Mouse (Mus musculus) ovary, postnatal 14 days (tissue): ENCODE data around the gene Bpi.
A peak's percentile ranks its signal among the peaks of the same experiment; 100 is the strongest.

Experiments used
- DNase-seq: peaks from one replicate; pipeline ENCODE4 v3.0.0; 2022; ENCODE audit warnings: low spot score

Bpi gene

GRCm38 (mm10) chr2:158258005-158258418 is at the start of gene Bpi:
Bpi (plus strand) TSS chr2:158258094.
- no peak for DNase-seq

DNA sequence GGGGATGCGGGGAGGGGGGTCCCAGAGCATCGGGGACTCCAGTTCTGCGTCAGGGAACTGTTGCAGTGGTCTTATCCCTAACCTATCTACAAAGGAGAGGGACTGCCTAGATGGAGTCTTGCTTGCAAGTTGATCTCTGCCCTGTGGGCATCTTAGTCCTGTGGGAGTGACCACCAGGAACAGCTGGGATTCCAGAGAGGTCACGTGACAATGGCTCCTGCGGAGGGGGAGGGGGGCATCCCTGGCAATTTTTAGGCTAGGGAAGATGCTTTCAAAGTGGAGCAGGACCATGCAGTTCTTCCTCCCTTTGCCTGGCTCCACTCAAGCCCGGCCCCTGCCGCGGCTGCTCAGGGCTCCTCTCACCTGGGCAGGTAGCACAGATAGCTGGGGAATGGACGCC is 48.1 kb upstream of the Bpi start:
- no peak for DNase-seq

DNA sequence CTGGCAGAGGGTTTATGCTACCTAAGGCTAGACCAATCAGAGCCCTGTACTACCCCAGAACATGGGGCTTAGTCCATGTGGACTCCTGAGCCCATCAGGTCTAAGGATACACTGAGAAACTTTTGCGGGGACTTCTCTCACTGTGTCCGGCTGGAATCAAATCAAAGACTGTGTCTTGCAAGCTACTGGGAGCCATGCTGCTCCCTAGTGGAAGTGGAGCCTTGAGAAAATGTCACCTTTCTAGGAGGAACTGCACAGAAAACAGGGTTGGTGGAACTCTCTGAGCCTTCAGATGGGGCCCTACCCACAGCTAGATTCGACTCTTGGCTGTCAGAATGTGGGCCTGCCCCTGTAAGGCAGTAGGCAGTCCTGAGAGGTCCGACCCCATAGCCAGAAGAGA is 47.4 kb upstream of the Bpi start:
- no peak for DNase-seq

GRCm38 (mm10) chr2:158210958-158211357 is 46.9 kb upstream of the Bpi start:
- DNase-seq: no peak

DNA sequence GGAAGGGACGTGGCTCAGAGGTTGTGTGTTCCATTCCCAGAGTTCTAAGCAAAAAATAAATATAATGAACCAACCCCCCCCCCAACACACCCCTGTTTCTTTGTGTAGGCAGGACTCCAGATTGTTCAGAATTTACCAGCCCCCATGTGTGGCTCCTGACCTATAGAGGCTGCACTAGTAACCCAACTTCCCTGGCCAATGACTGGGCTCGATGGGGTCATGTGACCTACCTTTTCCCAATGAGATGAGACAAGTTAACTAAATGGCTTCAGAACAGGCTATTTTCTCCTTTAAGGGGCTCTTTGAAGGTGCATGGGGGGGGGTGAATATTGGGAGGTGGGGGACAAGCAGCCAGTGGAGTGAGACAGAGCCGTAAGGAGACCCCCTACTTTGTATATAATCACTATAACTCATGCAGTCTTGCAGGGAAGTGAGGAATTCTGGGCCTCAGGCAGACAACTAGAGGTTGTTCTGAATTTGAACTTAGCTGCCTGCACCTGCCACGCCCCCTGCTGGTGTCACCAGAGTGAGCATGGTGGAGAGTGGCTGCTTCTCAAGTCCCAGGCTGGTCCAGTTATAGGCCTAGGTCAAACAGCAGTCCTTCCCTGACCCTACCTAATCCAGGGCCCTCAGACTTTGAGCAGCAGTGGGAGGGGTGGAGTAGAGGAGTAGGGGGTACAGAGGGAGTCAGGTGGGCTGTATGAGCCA is 46.0 kb upstream of the Bpi start:
- no peak for DNase-seq

- DNase-seq: peak; percentile 43
Measured at GRCm38 (mm10) chr2:158215283-158216117, 42.4 kb upstream of the Bpi start.

DNA sequence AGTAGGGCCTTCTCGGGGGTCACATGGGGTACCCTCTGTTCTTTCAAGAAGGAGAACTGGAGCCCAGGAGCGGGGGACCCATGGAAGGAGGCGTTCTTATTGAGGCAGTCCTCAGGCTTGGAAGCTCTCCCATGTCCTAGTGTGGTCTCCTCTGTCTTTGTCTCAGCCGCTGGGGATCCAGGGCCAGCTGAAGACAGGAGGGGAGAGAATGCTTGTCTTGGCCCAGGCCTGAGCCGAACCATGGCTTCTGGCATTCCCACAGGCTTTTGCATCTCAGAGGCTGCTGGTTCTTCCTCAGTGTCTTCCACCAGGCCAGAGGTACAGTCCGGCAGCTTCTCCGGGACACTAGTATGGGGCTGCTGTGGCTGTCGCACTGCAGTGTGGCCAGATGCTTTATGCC is 41.4 kb upstream of the Bpi start:
- DNase-seq: no peak

- DNase-seq: no peak
Measured at GRCm38 (mm10) chr2:158219562-158219961, 38.3 kb upstream of the Bpi start.

- no peak for DNase-seq
Measured at GRCm38 (mm10) chr2:158221446-158222084, 36.3 kb upstream of the Bpi start.

DNA sequence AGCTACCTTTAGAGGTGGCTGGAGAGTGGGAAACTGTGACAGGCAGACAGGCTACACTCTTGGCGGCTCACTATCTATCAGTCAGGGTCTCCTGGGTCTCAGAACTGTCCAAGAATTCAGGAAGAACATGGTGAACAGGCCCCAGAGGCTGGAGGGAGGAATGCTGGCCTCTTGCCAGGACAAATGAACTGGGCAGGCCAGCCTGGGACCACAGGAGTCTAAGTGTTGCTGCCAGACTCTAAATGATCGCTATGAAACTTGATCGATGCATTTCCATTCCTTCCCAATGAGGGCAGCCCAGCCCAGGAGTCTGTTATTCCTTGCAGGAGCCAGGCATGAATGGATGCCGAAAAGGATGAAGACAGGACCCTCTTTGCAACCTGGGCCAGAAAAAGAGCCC is 35.2 kb upstream of the Bpi start:
- DNase-seq: no peak

DNA sequence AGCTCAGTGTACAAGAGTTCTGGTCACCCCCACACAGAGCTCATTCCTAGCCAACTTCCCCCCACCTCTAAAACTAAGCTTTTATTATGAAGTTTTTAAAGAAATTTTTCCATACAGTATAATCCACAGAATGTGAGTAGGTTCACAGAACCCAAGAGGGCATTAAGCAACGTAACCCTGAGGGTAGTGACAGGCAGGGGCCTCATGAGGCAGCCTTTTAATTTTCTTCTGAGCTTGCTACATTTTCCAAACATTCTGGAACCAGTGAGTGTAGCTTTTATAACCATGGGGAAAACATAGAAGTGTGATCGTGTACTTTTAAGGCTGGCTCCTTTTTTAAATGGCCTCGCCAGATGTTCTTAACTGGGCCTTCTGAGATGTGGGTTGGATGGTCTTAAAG is 34.4 kb upstream of the Bpi start:
- no peak for DNase-seq

DNA sequence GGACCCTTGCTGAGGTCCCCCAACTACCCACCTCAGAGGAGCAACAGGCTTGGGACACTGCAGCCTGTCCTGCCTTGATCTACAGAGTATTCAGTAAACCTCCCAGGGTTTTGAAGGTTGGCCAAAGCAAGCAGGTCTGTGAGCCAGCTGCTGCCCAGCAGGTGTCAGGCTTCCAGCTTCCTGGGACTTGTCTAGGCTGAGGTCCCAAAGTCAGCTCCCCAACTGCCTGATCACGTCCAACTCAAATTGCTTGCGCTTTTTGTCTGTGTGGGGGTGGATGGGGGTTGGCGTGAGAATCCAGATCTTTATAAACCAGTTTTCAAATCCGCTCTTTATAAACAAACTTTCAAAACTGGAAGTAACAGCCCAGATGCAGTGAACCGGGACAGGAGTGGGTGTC is 32.6 kb upstream of the Bpi start:
- DNase-seq: peak; percentile 43

DNA sequence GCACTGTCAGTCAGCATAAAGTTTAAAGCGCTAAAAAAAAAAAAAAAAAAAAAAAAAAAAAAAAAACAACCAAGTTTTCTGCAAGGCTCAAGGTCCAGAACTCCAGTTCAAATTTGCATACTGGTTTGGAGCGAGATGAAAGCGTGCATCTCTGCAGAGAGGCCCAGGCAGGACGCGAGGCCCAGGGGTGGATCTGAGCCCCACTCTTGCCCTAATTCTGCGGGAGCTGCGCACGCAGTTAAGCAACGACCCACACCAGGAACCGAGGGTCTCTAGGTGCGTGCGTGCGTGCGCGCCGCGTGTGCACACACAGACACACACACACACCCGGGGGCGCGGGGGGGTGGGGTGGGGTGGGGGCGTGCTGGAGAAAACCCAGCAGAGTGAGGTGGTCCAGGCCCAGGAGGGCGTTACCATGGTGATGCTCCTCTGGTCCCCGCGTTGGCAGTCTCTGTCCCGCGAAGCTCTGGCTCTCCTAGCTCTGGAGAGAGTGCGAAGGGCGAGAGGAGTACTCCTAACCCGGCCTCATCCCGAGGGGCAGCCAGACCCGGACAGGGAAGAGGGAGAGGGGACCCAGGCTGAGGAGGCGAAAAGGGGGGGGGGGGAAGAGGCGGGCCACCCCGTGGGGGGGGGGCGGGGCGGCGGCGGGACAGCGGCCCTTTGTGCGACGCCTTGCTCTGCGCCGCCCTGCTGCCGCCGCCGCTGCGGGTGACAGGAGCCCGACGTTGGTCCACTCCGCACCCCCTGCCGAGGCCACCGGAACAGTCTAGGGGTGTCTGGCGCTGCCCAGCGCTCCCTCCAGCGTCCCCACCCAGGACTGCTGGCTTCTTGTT is 29.0 kb upstream of the Bpi start, which contains the start of gene D630003M21Rik:
Gene D630003M21Rik, minus strand, starts transcription at position 553 of the 833 bp plus-strand sequence.
- DNase-seq: no peak

DNA sequence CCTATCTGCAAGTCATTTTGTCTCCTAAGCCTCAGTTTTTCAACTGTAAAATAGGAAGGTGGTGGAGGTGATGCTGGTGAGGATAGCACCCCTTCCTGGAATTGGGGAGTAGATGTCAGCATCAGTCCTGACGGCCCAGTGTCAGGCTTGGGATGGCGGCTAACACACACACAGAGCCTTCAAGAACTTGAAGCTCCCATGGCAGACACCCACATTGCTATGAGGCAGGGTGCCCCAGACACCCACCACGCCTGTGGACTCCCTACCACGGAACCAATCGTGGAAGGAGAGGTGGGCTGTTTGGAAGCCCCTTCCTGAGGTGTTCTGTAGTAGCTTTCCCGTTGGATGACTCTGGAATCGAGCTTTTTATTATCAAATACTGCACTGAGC is 28.4 kb upstream of the Bpi start:
- DNase-seq: no peak

DNA sequence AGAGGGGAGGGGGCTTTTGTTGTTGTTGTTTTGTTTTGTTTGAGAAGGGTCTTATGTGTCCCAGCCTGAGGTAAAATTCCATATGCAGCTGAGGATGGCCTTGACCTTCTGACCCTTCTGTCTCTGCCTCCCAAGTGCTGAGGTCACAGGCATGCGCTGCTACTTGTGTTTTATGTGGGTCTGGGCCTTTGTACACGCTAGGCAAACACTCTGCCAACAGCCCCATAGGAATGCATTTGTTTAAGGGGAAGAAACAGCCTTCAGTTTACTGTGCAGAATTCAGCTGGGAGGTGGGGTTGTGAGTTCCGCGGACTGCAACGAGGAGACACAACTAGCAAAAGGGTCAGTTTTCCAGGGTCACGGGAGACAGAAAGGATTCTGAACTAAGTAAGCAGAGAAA is 27.3 kb upstream of the Bpi start:
- no peak for DNase-seq

GRCm38 (mm10) chr2:158231071-158231470 is 26.8 kb upstream of the Bpi start:
- DNase-seq: no peak

- no peak for DNase-seq
Measured at GRCm38 (mm10) chr2:158232414-158232813, 25.5 kb upstream of the Bpi start.

GRCm38 (mm10) chr2:158233106-158233505 is 24.8 kb upstream of the Bpi start:
- no peak for DNase-seq

GRCm38 (mm10) chr2:158236698-158237097 is 21.2 kb upstream of the Bpi start:
- DNase-seq: no peak

GRCm38 (mm10) chr2:158238101-158238500 is 19.8 kb upstream of the Bpi start:
- DNase-seq: no peak

GRCm38 (mm10) chr2:158241126-158241738 is 16.7 kb upstream of the Bpi start:
- DNase-seq: no peak
